Mouse (Mus musculus) small intestine, adult 2 months (tissue): Measurements from ENCODE around the gene Hhat. TPM values are rescaled to one million over a fixed set of nuclear protein-coding genes. Genes with fewer than 3 reads are reported as not detected.

Source experiments
- H3K27ac ChIP-seq: fragments of 200-500 bp; 2 replicates; pipeline ENCODE4 v1.5.1; 2012; ENCODE audit warnings: low read depth, low read length, control low read depth, inconsistent platforms; ENCODE audit not compliant: insufficient read depth
- H3K27me3 ChIP-seq: fragments of 200-500 bp; 2 replicates; pipeline ENCODE4 v1.6.1; 2012; ENCODE audit warnings: mild to moderate bottlenecking, moderate library complexity, low read length, inconsistent platforms; ENCODE audit not compliant: control insufficient read depth, insufficient read depth
- H3K36me3 ChIP-seq: fragments of 200-500 bp; 2 replicates; pipeline ENCODE4 v1.6.1; 2012; ENCODE audit warnings: mild to moderate bottlenecking, low read length, control low read depth, inconsistent platforms; ENCODE audit not compliant: control insufficient read depth, insufficient read depth
- H3K4me1 ChIP-seq: fragments of 200-500 bp; 2 replicates; pipeline ENCODE4 v1.6.1; 2012; ENCODE audit warnings: low read length, inconsistent platforms, mixed read lengths; ENCODE audit not compliant: control insufficient read depth, insufficient read depth, insufficient read length
- H3K4me3 ChIP-seq: fragments of 200-500 bp; 2 replicates; pipeline ENCODE4 v1.5.1; 2012; ENCODE audit warnings: low read depth, mild to moderate bottlenecking, control low read depth, inconsistent platforms, low read length, moderate library complexity
- CTCF ChIP-seq: fragments of 200-500 bp; IDR thresholded peaks from 2 replicates; pipeline ENCODE4 v1.5.1; 2012; ENCODE audit warnings: low read depth, mild to moderate bottlenecking, control low read depth, inconsistent platforms, low read length, moderate library complexity, mixed read lengths; ENCODE audit not compliant: insufficient replicate concordance, insufficient read length; ENCODE audit errors: extremely low read depth
- POLR2A ChIP-seq: fragments of 200-500 bp; IDR thresholded peaks from 2 replicates; pipeline ENCODE4 v1.6.1; 2012; ENCODE audit warnings: low read depth, mild to moderate bottlenecking, control low read depth, inconsistent platforms, low read length, moderate library complexity
- WGBS: fragments of 180-500 bp; shearing (Covaris S2); methylation state at CpG from one replicate; pipeline ENCODE4 v1.1.7; 2018; 5-methylcytosine and 5-hydroxymethylcytosine counted together
- polyA plus RNA-seq: library from polyadenylated mRNA; depleted of rRNA; stranded (reverse); fragments of >200 nt; gene quantifications from 2 replicates; pipeline ENCODE4 v1.2.3, GENCODE M21; 2012

Gene Hhat
- polyA plus RNA-seq, 1 experiment = 3.1 TPM

- TF ChIP-seq POLR2A (no peak), CTCF (no peak)
- Histone ChIP-seq H3K4me3 (no peak overlapping the region), H3K36me3 (no peaks in the 10 kb centered on the region), H3K27me3 (no peaks in the 10 kb centered on the region), H3K4me1 (peaks cover 7% of the 10 kb centered on the region), H3K27ac (no peak overlapping the region)
- WGBS = 96% methylated on average over 6 of the region's 6 CpGs
These were observed 21.6 kb downstream of the Hhat start for GRCm38 (mm10) chr1:192749270-192750041.

GRCm38 (mm10) chr1:192746201-192746600 is 24.8 kb downstream of the Hhat start:
- Histone ChIP-seq H3K36me3 (no peaks in the 10 kb centered on the region), H3K4me3 (no peak overlapping the region), H3K4me1 (peaks cover 4% of the 10 kb centered on the region; the same call in 1 of the 2 replicates), H3K27me3 (no peaks in the 10 kb centered on the region), H3K27ac (no peak overlapping the region)
- no peak for TF ChIP-seq CTCF
- TF ChIP-seq POLR2A = no peak
- 79% methylated on average over 6 of the region's 6 CpGs for WGBS

DNA sequence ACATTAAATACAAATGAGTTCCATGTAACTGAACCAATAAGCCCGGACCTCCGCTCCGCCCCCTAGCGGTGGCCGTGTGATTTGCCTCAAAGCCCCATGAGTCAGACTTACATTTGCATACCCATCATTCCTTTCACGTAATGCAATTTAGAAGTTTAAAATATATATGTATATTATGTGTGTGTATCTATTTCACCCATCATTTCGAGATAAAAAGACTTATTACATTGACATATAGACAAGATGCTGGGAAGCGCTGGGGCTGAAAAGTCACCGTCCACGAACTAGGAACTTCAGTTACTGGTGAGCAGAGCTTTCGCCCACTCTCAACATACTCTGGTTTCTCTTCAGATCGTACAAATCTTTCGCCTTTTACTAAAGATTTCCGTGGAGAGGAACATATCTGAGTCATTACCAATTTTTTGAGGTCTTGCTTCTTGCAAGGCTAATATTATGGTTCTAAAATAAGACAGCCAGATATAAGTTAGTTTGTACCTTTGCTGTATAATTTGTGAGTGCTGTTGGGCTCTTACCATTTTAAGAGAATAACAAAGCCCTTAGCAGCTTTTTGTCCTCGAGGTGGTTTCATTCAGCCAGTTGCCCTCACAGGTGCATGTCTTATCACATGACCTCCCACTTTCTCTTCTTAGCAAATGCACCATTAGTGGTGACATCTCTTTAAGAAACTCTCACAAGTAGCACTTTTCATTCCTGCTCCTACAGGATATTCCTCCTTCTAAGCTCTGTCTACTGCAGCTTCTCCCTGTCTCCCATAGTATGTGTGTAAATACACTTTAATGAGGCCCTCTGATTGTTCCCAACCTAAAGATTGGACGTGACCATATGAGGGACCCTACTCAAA is 25.6 kb downstream of the Hhat start:
- Histone ChIP-seq H3K27ac (no peak overlapping the region), H3K4me3 (no peak overlapping the region), H3K4me1 (peaks cover 4% of the 10 kb centered on the region; the same call in 1 of the 2 replicates), H3K27me3 (no peaks in the 10 kb centered on the region), H3K36me3 (no peaks in the 10 kb centered on the region)
- TF ChIP-seq POLR2A (no peak), CTCF (peak; percentile 89; the same call in 1 of the 2 replicates)
- WGBS = 27% methylated on average over 16 of the region's 16 CpGs

GRCm38 (mm10) chr1:192744880-192745239 is 26.2 kb downstream of the Hhat start:
- H3K4me1 ChIP-seq = peaks cover 4% of the 10 kb centered on the region; the same call in 1 of the 2 replicates
- no peaks in the 10 kb centered on the region for H3K36me3 ChIP-seq
- TF ChIP-seq CTCF = no peak
- TF ChIP-seq POLR2A = no peak
- H3K27me3 ChIP-seq = no peaks in the 10 kb centered on the region
- H3K27ac ChIP-seq = no peak overlapping the region
- no peak overlapping the region for H3K4me3 ChIP-seq
- WGBS = 58% methylated on average over 3 of the region's 3 CpGs

- WGBS = 77% methylated on average over 7 of the region's 7 CpGs
- peaks cover 4% of the 10 kb centered on the region; the same call in 1 of the 2 replicates for H3K4me1 ChIP-seq
- no peaks in the 10 kb centered on the region for H3K27me3 ChIP-seq
- no peak for TF ChIP-seq CTCF
- no peak for TF ChIP-seq POLR2A
- no peaks in the 10 kb centered on the region for H3K36me3 ChIP-seq
- H3K27ac ChIP-seq = no peak overlapping the region
- no peak overlapping the region for H3K4me3 ChIP-seq
These were observed 28.4 kb downstream of the Hhat start for GRCm38 (mm10) chr1:192742394-192743251.

DNA sequence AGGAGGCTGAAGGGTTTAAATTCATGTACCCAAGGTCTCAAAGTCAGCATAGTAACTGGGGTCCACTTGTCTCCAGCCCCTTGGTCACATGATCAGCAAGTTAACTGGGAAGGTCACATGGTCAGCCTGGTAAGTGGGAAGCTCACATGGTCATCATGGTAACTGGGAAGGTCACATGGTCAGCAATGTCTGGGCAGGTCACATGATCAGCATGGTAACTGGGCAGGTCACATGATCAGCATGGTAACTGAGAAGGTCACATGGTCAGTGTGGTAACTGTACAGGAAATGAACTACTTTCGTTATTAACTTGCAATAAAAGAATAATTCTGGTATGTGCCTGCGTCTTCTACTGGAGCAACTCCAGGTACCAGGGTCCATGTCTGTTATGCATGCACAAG is 29.1 kb downstream of the Hhat start:
- TF ChIP-seq POLR2A (no peak), CTCF (no peak)
- 57% methylated on average over 2 of the region's 2 CpGs for WGBS
- H3K27ac ChIP-seq = no peak overlapping the region
- no peak overlapping the region for H3K4me3 ChIP-seq
- H3K36me3 ChIP-seq = no peaks in the 10 kb centered on the region
- H3K27me3 ChIP-seq = no peaks in the 10 kb centered on the region
- peaks cover 4% of the 10 kb centered on the region; the same call in 1 of the 2 replicates for H3K4me1 ChIP-seq

DNA sequence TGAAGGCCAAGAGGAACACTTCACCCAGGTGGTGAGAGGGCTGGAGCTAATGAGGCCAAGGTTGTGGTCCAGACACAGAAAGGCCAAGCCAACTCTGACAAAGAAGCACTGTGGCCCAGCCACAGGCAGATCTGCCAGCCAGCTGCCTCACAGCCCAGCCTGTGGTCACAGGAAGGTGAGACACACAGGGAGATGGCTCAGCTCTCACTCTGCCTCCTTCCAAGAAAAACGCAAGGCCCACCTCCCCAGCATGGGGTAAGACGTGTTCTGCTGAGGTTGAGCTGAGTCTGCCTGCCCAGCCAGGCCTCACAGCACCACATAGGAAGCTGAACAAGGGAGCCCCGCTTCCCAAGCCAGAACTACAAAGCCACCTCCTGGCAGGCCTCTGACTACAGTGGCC is 34.5 kb downstream of the Hhat start:
- H3K4me3 ChIP-seq = no peak overlapping the region
- no peak overlapping the region for H3K27ac ChIP-seq
- no peaks in the 10 kb centered on the region for H3K27me3 ChIP-seq
- H3K36me3 ChIP-seq = no peaks in the 10 kb centered on the region
- WGBS = 91% methylated on average over 3 of the region's 3 CpGs
- TF ChIP-seq CTCF = no peak
- no peak for TF ChIP-seq POLR2A
- H3K4me1 ChIP-seq = no peaks in the 10 kb centered on the region
